Mouse (Mus musculus): Measurements from ENCODE around the gene Cdon.
"Not testable (repeated sequence)": the region's sequence is repeated elsewhere in the genome, so short reads cannot be mapped to it uniquely, and the experiment has no call there.

The Cdon gene

GRCm38 (mm10) chr9:35420805-35421719 is at the start of gene Cdon:
TSS of gene Cdon (plus strand) at chr9:35421128.
- peak; percentile 90 to 95 for DNase-seq

- DNase-seq = no peak
These were observed 48.4 kb upstream of the Cdon start for GRCm38 (mm10) chr9:35372324-35373101.

DNA sequence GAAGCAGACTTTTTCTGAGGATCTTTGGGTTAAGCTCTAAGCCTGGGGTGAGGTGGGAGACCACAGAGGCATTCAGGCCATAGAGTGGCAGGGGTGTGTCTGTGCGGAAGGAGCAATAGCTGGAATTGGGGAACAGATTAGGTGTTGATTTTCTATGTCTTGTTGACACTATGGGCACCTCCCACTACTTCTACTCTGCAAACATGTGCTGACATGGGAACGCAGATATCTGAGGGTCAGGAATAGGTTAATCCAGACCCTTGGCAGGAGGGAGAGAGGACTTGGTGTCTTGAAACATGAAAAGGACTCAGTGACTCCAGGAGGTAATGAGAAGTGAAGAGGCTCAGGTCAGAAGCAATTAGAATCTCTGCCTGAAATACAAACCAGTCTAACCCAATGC is 43.0 kb upstream of the Cdon start:
- no peak for DNase-seq

- no peak for DNase-seq
These were observed 41.9 kb upstream of the Cdon start for GRCm38 (mm10) chr9:35378991-35379390.

GRCm38 (mm10) chr9:35399896-35400295 is 21.0 kb upstream of the Cdon start:
- DNase-seq = no peak

DNA sequence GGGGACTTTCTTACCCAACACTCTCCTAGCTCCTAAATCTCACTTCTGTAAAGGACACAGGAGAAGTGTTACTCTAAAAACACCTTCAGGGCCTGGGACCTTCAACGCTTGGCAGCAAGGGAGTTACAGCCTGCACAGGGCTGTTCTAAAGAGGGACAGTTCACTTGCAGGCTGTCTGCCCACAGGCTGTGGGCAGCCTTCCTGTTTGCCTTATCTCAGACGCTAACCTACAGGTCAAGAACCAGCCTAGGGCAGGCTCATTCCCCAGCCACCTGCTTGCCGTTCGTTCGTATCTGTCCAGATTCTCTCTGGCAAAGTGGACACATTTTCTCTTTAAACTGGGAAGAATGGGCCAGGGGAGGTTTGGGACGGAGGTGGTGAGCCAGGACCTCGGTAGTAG is 20.5 kb upstream of the Cdon start:
- DNase-seq = no peak

- DNase-seq = no peak
These were observed 20.1 kb upstream of the Cdon start for GRCm38 (mm10) chr9:35400831-35401230.

GRCm38 (mm10) chr9:35402584-35402991 is 18.3 kb upstream of the Cdon start:
- DNase-seq = no peak

DNA sequence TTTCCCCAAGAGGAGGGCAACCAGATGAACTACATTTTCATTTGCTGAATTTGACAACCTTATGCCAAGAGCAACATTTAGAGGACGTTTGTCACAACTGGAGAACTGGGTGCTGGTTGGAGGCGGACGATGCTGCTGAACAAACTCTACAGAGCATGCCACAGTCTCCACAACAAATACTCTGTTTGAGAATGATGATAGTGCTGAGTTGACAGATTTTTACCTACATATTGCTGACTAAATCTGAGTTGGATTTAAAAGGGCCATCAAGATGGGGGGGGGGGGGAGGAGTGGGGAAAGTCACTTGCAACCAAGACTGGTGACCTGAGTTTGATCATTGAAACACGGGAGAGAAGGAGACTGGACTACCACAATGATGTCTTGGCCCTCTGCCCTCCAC is 17.4 kb upstream of the Cdon start:
- no peak for DNase-seq

DNA sequence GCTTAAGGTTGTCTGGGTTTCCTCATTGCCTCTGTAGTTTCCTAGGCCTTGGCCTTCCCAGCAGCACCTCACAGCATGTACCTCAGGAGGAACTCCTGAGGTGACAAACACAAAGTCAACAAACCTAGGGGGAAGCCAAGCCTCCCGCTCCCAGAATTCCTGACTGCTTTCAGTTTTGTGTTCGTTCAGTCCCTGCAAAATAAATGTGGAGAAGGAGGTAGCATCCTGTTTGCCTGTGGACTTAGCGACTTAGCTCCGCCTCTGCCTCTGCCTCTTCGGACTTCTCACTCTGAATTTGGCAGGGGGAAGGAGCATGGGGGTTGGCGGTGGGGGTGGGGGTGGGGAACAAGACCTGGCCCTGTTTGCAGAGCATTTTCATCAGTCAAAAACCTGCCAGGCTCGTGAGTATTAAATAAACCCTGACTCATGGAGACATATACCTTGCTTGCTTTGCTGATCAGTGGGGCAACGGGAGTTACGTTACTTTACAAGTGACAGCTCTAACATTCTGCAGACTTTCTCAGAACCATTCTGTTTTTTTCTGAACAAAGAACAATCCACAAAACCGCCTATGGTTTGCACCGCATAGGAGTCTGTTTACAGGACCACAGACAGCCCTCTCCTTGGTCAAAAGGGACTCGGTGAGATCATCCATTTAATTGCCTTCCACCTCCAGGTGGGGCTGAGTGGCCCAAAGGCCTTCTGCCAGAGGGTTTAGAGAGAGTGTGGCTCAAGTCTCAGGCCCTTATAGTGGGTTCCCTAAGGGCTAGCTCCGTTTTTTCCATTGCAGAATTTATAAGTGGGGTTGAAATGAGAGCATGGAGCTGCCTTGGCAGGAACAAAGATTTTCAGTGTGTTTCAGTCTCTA is 15.7 kb upstream of the Cdon start:
- no peak for DNase-seq

GRCm38 (mm10) chr9:35411225-35411965 is 9.5 kb upstream of the Cdon start:
- DNase-seq = no peak

- no peak for DNase-seq
These were observed 9.0 kb upstream of the Cdon start for GRCm38 (mm10) chr9:35411975-35412374.

GRCm38 (mm10) chr9:35421730-35422235 is 855 bp downstream of the Cdon start:
- peak; percentile 64 to 79 for DNase-seq

DNA sequence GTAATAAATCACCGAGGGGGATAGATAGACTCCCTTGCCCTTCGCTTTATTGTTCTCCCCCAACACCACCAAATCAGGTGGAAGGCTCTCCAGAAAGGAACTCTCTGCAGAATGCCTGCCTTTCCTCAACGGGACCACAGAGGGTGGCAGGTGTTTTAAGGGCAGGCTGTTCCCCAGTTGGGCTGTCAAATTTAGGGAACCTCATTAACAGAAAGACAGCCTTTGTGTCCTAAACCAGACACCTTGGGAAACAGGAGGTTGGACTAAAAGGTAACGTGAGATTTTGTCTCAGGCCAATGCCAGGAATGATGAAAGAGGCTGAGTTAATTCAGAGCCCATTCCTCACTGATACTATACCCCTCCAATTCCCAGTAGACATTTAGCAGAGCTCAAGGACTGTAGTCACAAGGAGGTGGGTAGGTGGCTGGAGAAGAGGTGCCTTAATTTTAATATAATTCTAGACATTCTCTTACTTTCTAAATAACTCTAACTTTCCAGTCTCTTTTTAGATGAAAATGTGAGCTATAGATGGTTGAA is 1.5 kb downstream of the Cdon start:
- no peak for DNase-seq

DNA sequence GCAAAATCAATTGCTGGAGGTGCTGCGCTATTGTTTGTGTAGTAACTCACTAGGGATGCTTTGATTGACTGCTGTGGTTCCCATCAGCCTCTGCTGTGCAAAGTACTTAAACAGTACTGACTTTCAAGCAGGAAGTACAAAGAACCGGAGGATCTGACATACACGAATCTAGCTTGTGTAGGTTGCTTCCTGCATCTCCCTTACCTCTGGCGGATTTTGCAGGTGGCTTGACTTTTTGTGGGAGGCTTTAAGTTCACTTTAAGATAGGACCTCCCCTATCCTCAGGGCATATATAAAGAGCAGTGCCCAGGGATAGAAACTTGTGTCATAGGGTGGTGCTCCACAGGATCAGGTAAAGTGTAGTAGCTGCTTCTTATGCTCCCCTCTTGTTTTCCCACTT is 2.3 kb downstream of the Cdon start:
- peak; percentile 13 to 27 for DNase-seq

DNA sequence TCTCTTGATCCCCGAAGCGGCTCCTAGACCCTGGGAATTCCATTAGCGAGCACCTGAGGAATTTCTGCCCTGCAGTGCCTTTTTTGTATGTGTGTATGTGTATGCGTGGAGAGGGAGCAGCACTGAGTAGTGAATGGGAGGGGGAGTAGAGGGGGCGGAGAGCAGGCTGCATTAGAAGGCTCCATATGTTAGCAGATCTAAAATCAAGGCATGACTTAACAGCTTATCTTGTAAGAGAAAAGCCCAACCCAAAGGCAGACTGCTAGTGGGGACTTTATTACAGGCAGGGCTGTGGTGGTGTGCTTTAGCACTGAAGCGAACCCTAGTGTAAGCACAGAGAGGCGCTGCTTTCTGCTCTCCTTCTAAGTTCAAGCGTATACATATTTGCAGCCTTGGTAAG is 3.7 kb downstream of the Cdon start:
- DNase-seq = no peak

GRCm38 (mm10) chr9:35430476-35430875 is 9.5 kb downstream of the Cdon start:
- DNase-seq = peak in 1 of 2 experiments; percentile 6

- no peak for DNase-seq
These were observed 10.5 kb downstream of the Cdon start for GRCm38 (mm10) chr9:35431396-35431795.

GRCm38 (mm10) chr9:35432717-35433297 is 11.9 kb downstream of the Cdon start:
- not testable (repeated sequence) for DNase-seq

DNA sequence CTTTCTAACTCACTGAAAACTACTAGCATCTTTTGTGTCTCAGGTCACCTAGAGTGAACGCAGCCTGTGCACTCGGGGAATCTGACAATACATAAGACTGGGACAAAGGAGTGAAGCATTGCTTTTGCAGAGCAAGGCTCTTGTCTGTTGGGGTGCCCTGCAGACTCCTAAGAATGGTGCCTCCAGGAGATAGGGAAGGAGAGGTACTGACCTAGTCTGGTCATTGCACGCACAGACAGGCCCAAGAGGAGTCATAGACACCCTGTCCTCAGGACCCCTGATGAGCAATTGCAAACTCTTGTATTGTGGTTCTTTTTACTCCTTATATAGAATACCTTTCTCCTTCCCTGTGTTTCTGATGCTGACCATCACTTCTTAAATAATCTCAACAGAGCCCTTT is 13.4 kb downstream of the Cdon start:
- DNase-seq = no peak

DNA sequence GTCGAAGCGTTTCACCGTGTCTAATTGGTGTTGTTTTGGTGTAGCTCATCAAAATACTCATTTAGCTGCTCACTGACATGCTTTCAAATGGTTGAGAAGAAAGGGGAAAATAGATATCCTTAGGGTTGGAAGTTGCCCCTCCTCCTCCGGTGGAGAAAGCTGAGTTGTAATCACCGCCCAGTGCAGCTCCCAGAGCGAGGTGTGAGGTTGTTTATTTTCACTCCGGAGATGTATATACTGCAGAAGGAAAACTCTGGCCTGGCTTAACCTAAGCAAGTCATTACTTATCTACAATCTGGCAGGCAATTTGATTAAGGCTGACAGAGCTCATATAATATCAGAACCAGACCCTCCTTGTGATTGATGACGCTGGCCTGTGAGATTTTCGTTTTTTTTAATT is 14.6 kb downstream of the Cdon start:
- no peak for DNase-seq

Data from thymus, postnatal 36 days (tissue).